Mouse (Mus musculus) olfactory bulb, adult 2 months (tissue): ENCODE measurements around the gene Tub.

Source experiments
- CTCF ChIP-seq: fragments of 200-500 bp; IDR thresholded peaks from 2 replicates; pipeline ENCODE4 v1.5.1; 2012; ENCODE audit warnings: low read depth, mild to moderate bottlenecking, low read length, moderate library complexity; ENCODE audit not compliant: insufficient read depth
- POLR2A ChIP-seq: fragments of 200-500 bp; IDR thresholded peaks from 2 replicates; pipeline ENCODE4 v1.6.1; 2012; ENCODE audit warnings: mild to moderate bottlenecking, low read depth, low read length, moderate library complexity; ENCODE audit not compliant: insufficient read depth

DNA sequence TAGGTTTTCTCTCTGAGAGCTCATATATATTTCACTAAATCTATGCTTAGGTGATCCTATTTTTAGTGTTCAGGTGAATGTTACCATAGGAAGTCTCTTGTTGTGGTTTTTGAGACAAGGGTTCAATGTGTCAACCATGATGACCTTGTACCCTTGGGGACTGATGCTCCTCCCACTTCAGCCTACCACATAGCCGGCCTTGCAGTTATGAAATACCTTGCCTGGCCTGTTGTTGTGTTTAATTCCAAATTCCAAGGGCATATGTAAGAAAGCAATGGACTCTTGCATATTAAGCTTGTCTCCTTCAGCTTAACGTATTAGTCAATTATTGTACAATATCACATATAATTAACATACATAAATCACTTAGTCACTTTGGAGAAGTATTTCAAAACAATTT is 46.2 kb upstream of the Tub start:
- TF ChIP-seq CTCF (no peak), POLR2A (no peak)
